Mouse (Mus musculus): ENCODE measurements around the gene Rag1.

- TF ChIP-seq CTCF (IDR thresholded peaks at IDR 0.05; ENCODE audit: borderline replicate concordance, insufficient read depth, low read length), result no peak
- no peak for TF ChIP-seq POLR2A (IDR thresholded peaks at IDR 0.05; ENCODE audit: low read depth, low read length)
These were observed 27.7 kb downstream of the Rag1 start for GRCm38 (mm10) chr2:101621611-101622010.

Data from embryonic fibroblast, embryonic 13.5 days (primary cell).